Mouse (Mus musculus): ENCODE measurements at regions not wholly inside any gene's neighbourhood (a gene's known extent, or its start where the extent isn't known, plus 50 kb on each side); places are given as distances from the start of the nearest gene placed in this dataset.

DNA sequence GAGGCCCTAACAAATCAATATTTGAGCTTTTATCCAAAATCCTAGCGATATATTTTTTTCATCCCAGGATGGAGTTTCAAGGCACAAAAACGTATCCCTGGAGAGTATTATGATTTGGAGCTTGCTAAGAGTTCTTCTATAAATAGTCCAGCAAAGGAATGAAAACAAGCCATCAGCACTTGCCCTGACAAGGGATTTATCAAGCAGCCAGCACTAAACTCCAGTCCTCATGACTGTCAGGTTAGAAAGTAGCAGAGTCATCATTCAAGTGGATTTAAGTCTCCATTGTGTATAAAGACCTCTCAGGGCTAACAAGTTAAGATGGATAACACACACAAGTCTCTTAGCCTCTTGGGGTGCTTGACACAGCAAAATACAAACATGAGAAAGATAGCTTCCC lies 148.6 kb upstream of the Ust start:
- no peak for DNase-seq (ENCODE audit: low spot score in 2 of 2)

DNA sequence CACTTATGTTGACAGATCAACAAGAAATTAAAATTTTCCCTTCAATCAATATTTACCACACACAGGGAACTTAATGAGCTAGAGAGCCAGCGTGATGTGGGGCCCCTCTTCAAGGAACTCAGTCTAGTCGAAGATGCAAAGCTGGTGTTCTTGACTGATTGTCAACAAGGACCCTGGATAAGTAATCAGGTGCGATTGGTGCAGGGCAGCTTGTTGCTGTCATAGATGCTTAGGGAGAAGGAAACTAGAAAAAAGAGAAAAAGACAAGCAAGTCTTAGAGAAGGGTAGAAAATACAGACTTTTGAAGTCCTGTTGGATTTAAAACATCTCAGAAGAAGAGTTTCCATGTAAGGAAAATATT lies 140.3 kb upstream of the Ust start:
- DNase-seq (ENCODE audit: low spot score in 2 of 2) = no peak

DNA sequence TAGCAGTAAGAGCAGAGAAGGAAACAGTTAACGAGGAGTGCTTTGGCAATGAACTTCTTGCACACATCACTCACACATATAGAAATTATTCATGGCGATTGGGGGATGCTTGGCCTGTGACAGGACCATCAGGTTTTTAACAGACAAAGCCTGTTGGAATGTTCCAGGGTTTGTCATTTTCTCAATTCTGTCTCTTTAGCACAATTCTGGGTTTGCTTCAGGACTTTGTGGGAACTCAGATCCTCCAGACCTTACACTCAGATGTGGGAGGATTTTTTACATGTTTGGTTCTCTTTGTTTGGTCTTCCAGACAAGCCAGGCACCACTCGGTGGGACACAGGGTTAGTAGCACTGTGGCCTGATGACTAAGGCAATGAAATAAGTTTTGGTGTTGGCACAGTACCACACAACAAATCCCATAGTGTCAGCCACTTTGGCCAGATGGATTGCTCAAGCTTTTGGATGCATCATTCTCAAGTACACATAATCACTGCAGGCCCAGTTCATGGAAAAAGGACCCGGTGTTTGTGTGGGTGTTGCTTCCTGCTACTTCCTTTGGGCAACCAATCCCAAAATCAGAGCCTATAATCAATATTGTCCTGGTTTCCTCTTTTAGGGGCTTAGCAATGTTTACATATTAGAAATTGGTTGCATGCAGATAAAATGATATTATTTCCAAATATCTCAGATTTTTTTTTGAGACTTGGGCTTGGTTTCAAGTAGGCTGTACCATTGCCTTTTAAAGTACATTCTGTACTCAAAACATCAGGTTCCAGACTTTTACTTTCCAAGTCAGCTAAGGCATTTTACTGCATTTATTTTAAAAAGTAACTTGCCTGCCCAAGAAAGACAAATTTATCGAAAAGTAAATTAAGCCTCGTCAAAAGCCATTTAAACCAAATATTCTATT lies 139.7 kb upstream of the Ust start:
- no peak for DNase-seq (ENCODE audit: low spot score in 2 of 2)

DNA sequence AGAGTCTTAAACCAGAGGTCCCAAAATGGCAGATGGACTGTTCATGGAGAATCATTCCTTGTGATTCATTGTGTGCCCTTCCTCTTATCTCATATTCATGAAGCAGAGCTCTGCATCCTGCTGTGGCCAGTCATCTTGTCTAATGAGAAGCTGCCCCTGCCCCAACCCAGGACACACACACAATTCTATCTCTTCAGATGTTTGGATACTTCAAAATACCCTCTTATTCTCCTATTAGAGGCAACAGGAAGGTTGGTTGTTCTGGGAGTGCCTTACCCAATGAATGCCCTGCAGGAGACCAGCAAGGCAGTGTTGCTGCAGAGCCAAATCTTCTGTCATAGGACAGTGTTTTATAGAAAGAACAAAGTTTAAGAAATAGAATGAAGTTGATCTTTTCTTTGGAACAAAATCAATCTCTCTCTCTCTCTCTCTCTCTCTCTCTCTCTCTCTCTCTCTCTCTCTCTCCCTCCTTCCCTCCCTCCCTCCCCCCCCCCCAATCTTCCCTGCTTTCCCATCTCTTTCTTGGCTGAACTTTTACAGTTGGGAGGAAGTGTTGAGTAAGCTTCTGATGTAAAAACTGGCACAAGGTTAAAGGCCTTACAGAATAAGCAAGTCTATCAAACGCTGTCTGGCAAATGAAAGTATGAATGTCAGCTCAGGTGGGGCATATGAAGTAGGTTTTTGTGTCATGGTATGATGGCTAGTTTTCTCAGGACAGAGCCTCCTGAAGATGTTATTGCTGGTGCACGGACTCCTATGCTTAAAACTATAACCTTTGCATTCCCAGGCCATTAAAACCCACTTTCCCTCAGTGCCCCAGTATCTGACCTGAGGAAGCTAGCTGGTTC lies 138.8 kb upstream of the Ust start:
- DNase-seq (ENCODE audit: low spot score in 2 of 2) = no peak

DNA sequence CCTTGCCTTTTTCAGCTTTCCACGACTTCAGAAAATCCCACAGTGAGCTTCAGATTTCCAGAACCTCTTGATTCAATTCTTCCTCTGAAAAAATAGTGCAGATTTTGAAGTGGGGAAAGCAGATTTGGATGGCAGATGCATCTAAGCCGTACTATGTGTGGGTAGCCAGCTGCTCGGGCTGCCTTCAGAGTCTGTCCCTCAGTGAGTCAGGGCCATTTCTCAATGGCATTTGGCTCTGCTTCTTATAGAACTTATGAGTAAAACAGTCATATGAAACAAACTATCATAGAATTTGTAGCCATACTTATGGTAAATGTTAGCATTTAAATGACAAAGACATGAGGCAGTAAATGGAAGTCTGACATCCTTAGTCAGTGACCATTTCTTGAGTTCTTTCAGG lies 135.0 kb upstream of the Ust start:
- DNase-seq (ENCODE audit: low spot score in 2 of 2) = peak; percentile 12 to 26

DNA sequence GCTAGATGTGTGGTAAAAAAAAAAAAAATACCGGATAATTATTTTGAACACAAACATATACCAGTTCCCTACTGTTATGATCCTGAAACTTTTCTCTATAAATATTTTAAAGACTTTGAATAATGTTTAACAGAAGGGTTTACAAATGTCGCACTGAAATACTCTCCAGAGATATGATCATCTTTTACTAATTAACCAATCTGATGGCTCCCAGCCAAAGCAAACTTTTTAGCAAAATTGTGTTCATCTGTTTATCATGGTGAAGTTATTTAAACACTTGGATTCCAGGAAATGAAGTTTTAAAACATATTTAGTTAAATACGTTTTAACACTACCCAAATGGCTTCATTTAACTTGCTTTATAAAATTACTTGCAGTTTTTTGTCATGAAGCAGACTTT lies 123.6 kb upstream of the Ust start:
- DNase-seq (ENCODE audit: low spot score in 2 of 2) = no peak

DNA sequence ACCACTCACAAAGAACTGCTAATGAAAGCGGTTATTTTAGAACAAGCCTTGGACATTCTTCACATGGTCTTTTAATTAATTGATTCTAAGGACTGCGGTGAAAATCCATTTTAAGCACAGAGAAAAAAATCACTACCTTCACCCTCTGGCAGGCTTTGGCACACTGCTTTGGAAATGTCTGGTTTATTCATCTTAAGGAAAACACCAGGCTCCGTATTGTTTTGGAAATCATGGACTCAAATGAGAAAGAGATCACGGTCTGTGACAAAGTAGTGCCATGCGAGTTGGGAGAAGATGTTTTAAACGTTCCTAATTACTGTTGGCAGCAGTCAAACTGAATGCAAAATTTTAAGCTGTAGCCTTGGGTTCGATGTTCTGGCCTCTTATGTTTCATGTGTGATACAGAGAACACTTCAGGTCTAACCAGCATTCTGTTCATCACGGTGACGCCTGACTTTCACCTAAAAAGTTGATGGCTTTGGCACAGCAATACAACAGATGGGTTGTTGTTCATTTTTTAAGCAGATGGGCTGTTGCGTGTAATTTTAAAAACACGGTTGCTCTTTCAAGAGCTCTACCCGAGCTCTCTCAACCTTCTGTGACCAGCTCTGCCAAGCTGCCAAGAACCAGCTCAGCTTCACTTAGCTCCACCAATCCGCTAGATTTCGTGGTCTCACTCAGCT lies 105.7 kb upstream of the Ust start:
- DNase-seq (ENCODE audit: low spot score in 2 of 2) = peak in 1 of 2 experiments; percentile 2

DNA sequence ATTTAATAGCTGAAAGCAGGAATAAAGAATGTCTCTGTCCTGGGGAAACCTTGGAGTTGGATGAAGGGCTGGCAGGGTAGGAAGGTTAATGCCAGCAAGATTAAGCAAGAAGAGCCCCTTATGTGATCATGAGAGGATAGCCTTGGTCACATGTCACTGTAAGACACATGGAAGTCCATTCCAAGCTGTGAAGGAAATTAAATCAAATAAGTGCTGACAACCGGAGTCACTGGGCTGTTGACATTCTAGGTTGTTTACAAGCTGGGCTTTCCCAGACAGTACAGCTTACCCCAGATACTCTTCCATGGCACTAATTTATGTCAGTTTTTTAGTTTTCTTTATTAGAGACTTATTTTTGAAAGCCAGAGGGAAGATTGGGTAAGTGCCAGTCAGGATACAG lies 100.1 kb upstream of the Ust start:
- DNase-seq (ENCODE audit: low spot score in 2 of 2) = no peak

DNA sequence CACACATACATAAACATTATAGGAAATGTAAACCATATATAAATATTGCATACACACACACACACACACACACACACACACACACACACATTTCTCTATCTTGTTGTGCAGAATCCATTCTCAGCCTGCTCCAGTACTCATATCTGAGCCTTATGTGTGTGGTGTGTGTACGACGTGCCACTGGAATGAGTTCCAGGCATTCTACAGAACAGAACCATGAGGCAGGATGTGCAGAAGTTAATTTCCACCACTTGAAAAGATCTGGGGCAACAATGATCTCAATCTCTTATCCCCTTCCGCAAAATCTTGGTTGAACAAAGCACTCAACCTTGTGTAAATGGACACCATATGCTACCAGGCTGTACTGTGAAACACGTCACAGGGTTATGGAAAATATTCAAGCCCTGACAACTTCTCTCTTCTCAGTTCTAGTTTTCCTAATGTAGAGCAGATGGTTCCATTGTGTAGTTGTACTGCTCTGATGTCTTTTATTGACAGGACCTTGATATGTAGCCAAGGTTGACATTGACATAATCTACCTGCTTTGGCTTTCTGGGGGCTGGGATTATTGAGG lies 96.9 kb upstream of the Ust start:
- DNase-seq (ENCODE audit: low spot score in 2 of 2) = no peak

DNA sequence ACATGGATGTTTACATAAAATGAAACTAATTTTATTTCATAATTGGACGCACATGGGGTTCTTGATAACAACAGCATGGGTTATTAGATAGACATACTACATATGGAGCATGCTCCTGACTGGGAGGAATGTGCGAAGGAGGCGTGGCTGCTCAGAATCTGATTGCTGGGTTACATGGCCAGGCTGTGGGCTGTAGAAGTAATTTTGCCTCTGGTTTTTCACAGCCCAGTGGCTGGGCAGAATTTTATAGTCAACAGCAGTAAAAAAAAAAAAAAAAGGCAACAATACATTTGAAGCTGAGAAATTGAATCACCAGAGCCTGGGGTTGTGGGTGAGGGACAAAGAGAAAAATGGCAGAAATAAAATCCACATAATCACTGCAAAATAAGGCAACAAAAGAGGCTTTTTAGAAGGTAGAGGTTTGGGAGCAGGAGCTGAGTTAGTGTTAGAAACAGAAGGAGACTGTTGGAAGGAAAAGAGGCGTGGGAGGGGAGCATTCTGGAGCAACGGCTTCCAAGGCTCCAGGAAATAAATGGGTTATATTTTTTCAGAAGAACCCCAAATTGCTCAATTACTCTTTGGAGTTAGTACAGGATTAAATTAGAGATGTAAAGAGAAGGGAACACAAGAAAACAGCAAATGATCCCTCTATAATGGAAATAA lies 71.4 kb upstream of the Ust start:
- peak; percentile 15 to 33 for DNase-seq (ENCODE audit: low spot score in 2 of 2)

DNA sequence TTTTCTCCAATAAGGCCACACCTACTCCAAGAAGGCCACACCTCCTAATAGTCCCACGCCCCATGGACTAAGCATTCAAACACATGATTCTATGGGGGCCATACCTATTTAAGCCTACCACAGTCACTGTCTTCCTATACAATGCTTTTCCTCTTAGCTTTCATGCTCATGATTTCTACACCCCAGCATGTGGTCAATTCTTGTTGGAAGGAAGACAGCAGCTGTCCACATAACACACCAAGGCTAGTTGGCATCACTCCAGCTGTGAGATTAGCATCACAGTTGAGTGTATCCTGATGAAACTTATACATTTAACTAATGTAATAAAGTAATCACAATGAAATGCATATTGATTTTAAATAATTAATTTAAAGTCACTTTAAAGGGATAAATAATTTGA lies 70.5 kb upstream of the Ust start:
- no peak for DNase-seq (ENCODE audit: low spot score in 2 of 2)

DNA sequence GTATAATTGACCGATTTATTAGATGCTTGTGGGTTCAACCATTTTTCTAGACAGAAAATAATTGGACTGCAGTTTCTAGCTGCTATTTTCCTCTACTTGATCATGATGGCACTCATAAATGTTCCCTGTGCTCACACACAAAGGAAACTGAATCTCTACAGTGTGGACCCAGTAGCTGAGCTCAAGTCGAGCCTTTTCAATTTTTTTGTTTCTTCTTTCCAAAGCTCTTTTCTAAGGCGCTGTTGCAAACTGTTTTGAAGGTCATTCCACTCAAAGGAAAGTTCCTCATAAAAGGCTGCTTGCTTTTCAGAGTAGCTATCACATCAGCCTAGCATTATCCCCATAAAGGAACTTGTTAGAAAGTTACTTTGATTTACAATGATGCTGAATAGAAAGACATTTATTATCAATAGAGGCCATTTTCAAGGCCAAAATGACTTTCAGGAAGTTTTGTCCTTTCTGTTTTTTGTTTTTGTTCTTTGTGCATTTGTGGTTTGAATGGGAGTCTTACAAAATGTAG lies 65.8 kb upstream of the Ust start:
- DNase-seq (ENCODE audit: low spot score in 2 of 2) = no peak

DNA sequence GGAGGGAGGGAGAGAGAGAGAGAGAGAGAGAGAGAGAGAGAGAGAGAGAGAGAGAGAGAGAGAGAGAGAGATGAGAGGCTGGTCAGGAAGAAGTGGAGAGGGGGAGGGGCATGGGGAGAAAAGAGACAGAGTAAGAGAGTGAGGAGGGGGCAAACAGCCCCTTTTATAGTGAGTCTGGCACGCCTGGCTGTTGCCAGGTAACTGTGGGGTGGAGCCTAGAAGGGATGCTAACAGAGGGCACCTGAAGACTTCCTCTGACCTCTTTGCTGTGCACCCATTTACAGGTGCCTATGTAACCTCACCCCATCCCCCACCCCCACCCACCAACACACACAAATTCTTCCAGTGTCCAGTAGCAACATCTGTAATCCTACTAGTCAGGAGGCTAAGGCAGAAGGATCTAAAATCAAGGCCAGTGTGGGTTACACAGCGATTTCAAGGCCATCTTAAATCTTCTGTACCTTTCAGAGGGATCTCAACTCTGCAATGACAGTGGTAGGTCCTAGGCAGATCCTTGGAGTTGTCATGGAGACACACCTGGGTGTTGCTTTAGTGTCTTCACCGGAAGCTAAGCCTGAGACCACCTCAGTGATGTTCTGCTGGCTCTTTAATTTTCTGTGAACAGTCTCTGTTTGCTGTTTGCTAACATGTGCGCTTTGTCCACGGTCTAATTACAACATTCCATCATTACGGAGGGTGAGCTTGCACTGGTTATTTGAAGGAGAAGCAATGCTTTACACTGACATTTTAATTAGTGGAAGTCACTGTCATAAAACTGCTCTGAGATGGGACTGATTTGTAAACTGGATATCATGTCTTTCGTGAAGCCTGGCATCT lies 65.1 kb upstream of the Ust start:
- DNase-seq (ENCODE audit: low spot score in 2 of 2) = no peak

DNA sequence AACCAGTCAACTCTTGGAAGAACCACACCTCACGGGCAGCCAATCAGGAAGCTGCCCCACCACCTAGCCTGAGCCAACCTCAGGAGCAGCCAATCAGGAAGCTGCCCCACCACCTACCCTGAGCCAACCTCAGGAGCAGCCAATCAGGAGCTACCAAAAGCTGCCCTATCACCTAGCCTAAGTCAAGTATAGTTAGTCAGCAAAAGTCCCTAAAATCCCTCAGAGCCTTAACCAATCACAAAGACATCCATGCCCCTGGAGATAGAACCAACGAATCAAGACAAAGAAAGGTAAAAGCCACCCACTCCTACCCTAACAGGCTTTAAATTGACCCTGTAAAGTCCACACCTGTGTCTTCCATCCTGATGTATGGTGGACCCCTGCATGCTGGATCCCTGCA lies 61.7 kb upstream of the Ust start:
- DNase-seq (ENCODE audit: low spot score in 2 of 2) = no peak

DNA sequence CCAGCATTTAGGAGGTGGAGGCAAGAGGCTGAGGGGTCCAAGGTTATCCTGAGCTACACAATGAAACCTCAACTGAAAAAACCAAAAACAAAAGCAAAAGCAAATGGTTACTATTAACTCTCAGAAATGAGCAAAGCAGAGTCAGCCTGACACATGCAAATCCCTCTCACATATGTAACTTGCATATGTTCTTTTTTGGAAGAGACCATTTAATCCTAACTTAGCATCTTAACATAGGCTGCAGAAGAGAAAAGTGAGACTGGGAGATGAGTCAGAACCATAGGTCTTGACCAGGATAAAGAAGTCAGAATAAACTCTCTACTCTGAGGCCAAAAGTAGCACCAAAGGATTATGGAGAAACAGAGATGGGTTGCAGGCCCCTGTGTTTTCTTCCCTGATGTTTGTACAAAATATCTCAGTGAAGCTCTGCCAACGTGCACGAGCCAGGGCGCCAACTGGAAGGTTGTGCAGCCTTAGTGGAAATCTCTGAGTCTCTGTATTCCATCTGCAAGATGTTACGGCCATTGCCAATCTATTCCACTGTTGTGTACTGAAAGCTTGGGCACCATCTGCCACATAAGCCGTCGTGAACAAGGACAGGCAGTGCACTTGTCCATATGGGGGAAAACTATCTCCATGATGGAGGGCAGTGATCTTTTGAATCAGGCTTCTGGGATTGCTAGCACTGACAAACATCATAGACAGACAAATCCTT lies 59.2 kb upstream of the Ust start:
- no peak for DNase-seq (ENCODE audit: low spot score in 2 of 2)
